Mouse (Mus musculus): ENCODE measurements around the gene Kcnc1. TPM values are rescaled to one million over a fixed set of nuclear protein-coding genes. Genes with fewer than 3 reads are reported as not detected.

Kcnc1 gene
- total and polyA plus RNA-seq, 3 experiments, result 0.08 to 0.14 TPM; not detected in 1

DNA sequence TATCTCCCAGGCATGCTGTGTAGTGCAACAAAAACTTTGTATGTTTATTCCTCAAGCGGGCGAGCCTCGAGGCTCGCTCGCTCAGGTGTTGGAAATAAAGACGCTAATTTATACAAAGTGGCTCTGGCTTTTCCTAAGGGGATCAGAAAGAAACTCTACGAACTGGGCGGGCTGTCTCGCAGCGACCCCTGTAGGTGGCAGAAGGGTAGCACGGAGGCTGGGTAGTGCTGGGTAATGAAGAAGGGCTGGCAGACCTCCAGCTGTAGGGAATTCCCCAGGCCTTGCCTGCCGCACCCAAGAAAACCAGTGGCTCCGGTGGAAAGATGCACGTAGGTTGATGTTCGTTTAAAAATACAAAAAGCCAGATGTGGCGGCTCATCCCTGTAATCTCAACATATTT is 17.3 kb upstream of the Kcnc1 start:
- in situ Hi-C loops (cut with MboI; ENCODE audit: low pct_ligation_motif_present, low pct_unique_long_range_greater_than_20kb, low sequenced_read_pairs) (no loop called here), dilution Hi-C loops (cut with MboI; ENCODE audit: extremely low pct_ligation_motif_present, extremely low pct_unique_long_range_greater_than_20kb, low sequenced_read_pairs) (no loop called here)
- H3K4me3 ChIP-seq (replicated peaks in 1 of 3; ENCODE audit: low read depth in 2 of 3, low read length in 2 of 3, poor library complexity in 1 of 3), result no peak overlapping the region

DNA sequence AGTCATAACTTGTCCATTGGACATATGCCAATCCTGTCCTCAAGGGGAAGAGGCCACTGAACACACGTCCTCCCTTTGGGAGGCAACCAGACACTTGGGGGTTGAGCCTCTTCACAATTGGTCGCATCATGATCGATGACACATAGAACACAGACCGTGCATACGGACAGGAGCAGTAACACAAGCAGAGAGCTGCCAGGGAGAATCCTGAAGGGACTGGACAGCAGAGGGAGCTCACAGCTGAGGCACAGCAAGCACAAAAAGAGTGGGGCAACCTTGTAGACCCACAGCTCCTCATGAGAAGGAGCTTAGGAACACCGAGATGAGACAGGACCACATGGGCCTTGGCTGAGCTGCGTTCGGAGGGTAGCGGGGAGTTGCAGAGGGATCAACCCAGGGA is 15.7 kb upstream of the Kcnc1 start:
- Histone ChIP-seq H3K36me3 (replicated peaks in 1 of 2; ENCODE audit: control insufficient read depth in 1 of 2, insufficient read depth in 1 of 2, low read length in 1 of 2) (no peaks in the 10 kb centered on the region), H3K9me3 (replicated peaks; ENCODE audit: low read length) (peaks cover 5% of the 10 kb centered on the region), H3K4me1 (ENCODE audit: control insufficient read depth in 1 of 2, insufficient read depth in 2 of 2) (peaks cover 8 to 22% of the 10 kb centered on the region in 2 experiments), H3K27me3 (replicated peaks) (peaks cover 34% of the 10 kb centered on the region), H3K4me3 (replicated peaks in 1 of 3; ENCODE audit: low read depth in 2 of 3, low read length in 2 of 3, poor library complexity in 1 of 3) (no peak overlapping the region), H3K27ac (ENCODE audit: insufficient read depth, low read depth) (no peak overlapping the region), H3K9ac (ENCODE audit: insufficient read depth, low read depth) (no peak overlapping the region), H3K4me2 (ENCODE audit: insufficient read depth, low read depth, poor library complexity, severe bottlenecking) (no peak overlapping the region), H3K79me2 (replicated peaks; ENCODE audit: control insufficient read depth, extremely low read depth, insufficient read depth, poor library complexity, severe bottlenecking) (no peaks in the 10 kb centered on the region)
- dilution Hi-C loops (cut with MboI; ENCODE audit: extremely low pct_ligation_motif_present, extremely low pct_unique_long_range_greater_than_20kb, low sequenced_read_pairs), result no loop called here
- no peak for DNase-seq (ENCODE audit: extremely low read depth)
- in situ Hi-C loops (cut with MboI; ENCODE audit: low pct_ligation_motif_present, low pct_unique_long_range_greater_than_20kb, low sequenced_read_pairs), result no loop called here
- peak; percentile 36 for TF ChIP-seq RAD21 (IDR thresholded peaks at IDR 0.05; ENCODE audit: low read depth, low read length)
- TF ChIP-seq SMC3 (IDR thresholded peaks at IDR 0.05; ENCODE audit: low read depth, low read length), result peak; percentile 50
- peak in 1 of 2 experiments; percentile 63; a peak in 2 of 4 replicates for TF ChIP-seq CTCF (conservative IDR thresholded peaks at IDR 0.05 in 1 of 2, IDR thresholded peaks at IDR 0.05 in 1 of 2; ENCODE audit: low read depth in 2 of 2, low read length in 2 of 2)
- TF ChIP-seq JUN (IDR thresholded peaks at IDR 0.05; ENCODE audit: insufficient read depth, low read depth, low read length), result no peak

More for the DNA sequence above, 17.3 kb upstream of the Kcnc1 start:
- Histone ChIP-seq H3K4me2 (ENCODE audit: insufficient read depth, low read depth, poor library complexity, severe bottlenecking) (0 out of 2 replicates have a peak overlapping the region, but pooled peaks have one; percentile 32), H3K27ac (ENCODE audit: insufficient read depth, low read depth) (no peak overlapping the region), H3K4me1 (ENCODE audit: control insufficient read depth in 1 of 2, insufficient read depth in 2 of 2) (peaks cover 8 to 22% of the 10 kb centered on the region in 2 experiments), H3K36me3 (replicated peaks in 1 of 2; ENCODE audit: control insufficient read depth in 1 of 2, insufficient read depth in 1 of 2, low read length in 1 of 2) (no peaks in the 10 kb centered on the region), H3K27me3 (replicated peaks) (peaks cover 49% of the 10 kb centered on the region), H3K9me3 (replicated peaks; ENCODE audit: low read length) (peaks cover 5% of the 10 kb centered on the region), H3K9ac (ENCODE audit: insufficient read depth, low read depth) (no peak overlapping the region), H3K79me2 (replicated peaks; ENCODE audit: control insufficient read depth, extremely low read depth, insufficient read depth, poor library complexity, severe bottlenecking) (no peaks in the 10 kb centered on the region)
- peak; percentile 83 for DNase-seq (ENCODE audit: extremely low read depth)
- no peak for TF ChIP-seq ZMIZ1 (IDR thresholded peaks at IDR 0.05; ENCODE audit: low read depth, low read length)
- no peak for TF ChIP-seq NELFE (IDR thresholded peaks at IDR 0.05; ENCODE audit: low read depth, low read length)
- TF ChIP-seq RCOR1 (conservative IDR thresholded peaks at IDR 0.05; ENCODE audit: low read depth, low read length), result no peak
- TF ChIP-seq MYC (IDR thresholded peaks at IDR 0.05; ENCODE audit: low read depth, low read length), result no peak
- TF ChIP-seq ZC3H11A (IDR thresholded peaks at IDR 0.05; ENCODE audit: low read depth, low read length), result no peak
- 0 out of 2 replicates have a peak, but pooled peaks have one; percentile 38 for TF ChIP-seq MAX (IDR thresholded peaks at IDR 0.05; ENCODE audit: low read length)
- TF ChIP-seq MAFK (IDR thresholded peaks at IDR 0.05; ENCODE audit: insufficient replicate concordance, low read length), result no peak
- no peak for TF ChIP-seq ZKSCAN1 (IDR thresholded peaks at IDR 0.05; ENCODE audit: borderline replicate concordance, low read depth, low read length)
- no peak for TF ChIP-seq E2F4 (IDR thresholded peaks at IDR 0.05; ENCODE audit: insufficient replicate concordance, low read depth, low read length)
- TF ChIP-seq MEF2A (IDR thresholded peaks at IDR 0.05; ENCODE audit: borderline replicate concordance, low read depth, low read length), result peak; percentile 48; the same call in 1 of the 2 replicates
- no peak for TF ChIP-seq PAX5 (IDR thresholded peaks at IDR 0.05; ENCODE audit: low read length)
- no peak for TF ChIP-seq CHD1 (IDR thresholded peaks at IDR 0.05; ENCODE audit: low read depth, low read length)
- peak; percentile 55 for TF ChIP-seq SMC3 (IDR thresholded peaks at IDR 0.05; ENCODE audit: low read depth, low read length)
- TF ChIP-seq POLR2A (IDR thresholded peaks at IDR 0.05; ENCODE audit: low read depth, low read length), result no peak
- no peak for TF ChIP-seq UBTF (IDR thresholded peaks at IDR 0.05; ENCODE audit: low read depth, low read length)
- TF ChIP-seq CHD2 (IDR thresholded peaks at IDR 0.05; ENCODE audit: low read length), result no peak
- TF ChIP-seq KAT2A (IDR thresholded peaks at IDR 0.05; ENCODE audit: insufficient replicate concordance, low read length), result no peak
- no peak for TF ChIP-seq GABPA (IDR thresholded peaks at IDR 0.05; ENCODE audit: insufficient replicate concordance, low read depth, low read length)
- TF ChIP-seq POLR2AphosphoS2 (IDR thresholded peaks at IDR 0.05; ENCODE audit: low read depth, low read length), result no peak
- peak; percentile 57 for TF ChIP-seq RAD21 (IDR thresholded peaks at IDR 0.05; ENCODE audit: low read depth, low read length)
- TF ChIP-seq ELF1 (IDR thresholded peaks at IDR 0.05; ENCODE audit: low read depth, low read length), result 0 out of 2 replicates have a peak, but pooled peaks have one; percentile 6
- TF ChIP-seq ETS1 (conservative IDR thresholded peaks at IDR 0.05; ENCODE audit: low read depth, low read length), result no peak
- no peak for TF ChIP-seq EP300 (IDR thresholded peaks at IDR 0.05; ENCODE audit: low read length)
- no peak for TF ChIP-seq BHLHE40 (IDR thresholded peaks at IDR 0.05; ENCODE audit: low read depth, low read length)
- TF ChIP-seq ZNF384 (IDR thresholded peaks at IDR 0.05; ENCODE audit: low read depth, low read length), result no peak
- peak; percentile 42 for TF ChIP-seq IRF4 (IDR thresholded peaks at IDR 0.05; ENCODE audit: low read depth, low read length)
- no peak for TF ChIP-seq USF2 (conservative IDR thresholded peaks at IDR 0.05; ENCODE audit: low read depth, low read length)
- no peak; the same call in 1 of the 2 replicates for TF ChIP-seq HCFC1 (IDR thresholded peaks at IDR 0.05; ENCODE audit: low read depth, low read length)
- no peak for TF ChIP-seq NRF1 (IDR thresholded peaks at IDR 0.05; ENCODE audit: low read depth, low read length)
- no peak for TF ChIP-seq SIN3A (IDR thresholded peaks at IDR 0.05; ENCODE audit: low read length)
- TF ChIP-seq MXI1 (IDR thresholded peaks at IDR 0.05; ENCODE audit: low read depth, low read length), result no peak
- TF ChIP-seq USF1 (IDR thresholded peaks at IDR 0.05; ENCODE audit: low read depth, low read length), result no peak
- TF ChIP-seq MAZ (IDR thresholded peaks at IDR 0.05; ENCODE audit: low read depth, low read length), result no peak
- peak; percentile 30 to 79; a peak in 3 of 4 replicates for TF ChIP-seq CTCF (conservative IDR thresholded peaks at IDR 0.05 in 1 of 2, IDR thresholded peaks at IDR 0.05 in 1 of 2; ENCODE audit: low read depth in 2 of 2, low read length in 2 of 2)
- no peak for TF ChIP-seq TBP (conservative IDR thresholded peaks at IDR 0.05; ENCODE audit: low read depth, low read length)
- no peak for TF ChIP-seq JUN (IDR thresholded peaks at IDR 0.05; ENCODE audit: insufficient read depth, low read depth, low read length)
- TF ChIP-seq TCF12 (IDR thresholded peaks at IDR 0.05; ENCODE audit: low read depth, low read length), result peak; percentile 41; the same call in 1 of the 2 replicates
- no peak for TF ChIP-seq JUND (conservative IDR thresholded peaks at IDR 0.05; ENCODE audit: low read depth, low read length)

Measured in CH12.LX (cell line).